1 mouse cellular context compared by ENCODE assay signal in genomic region chr10:82083622-82083971, GRCm38 (mm10).
TF ChIP-seq lines count a peak whose summit lies in the region.

No protein-coding gene starts in this region.

TF ChIP-seq in ES-E14, 5 proteins besides CTCF, POLR2A, EP300 and RAD21:
- 0 out of 2 replicates have a peak, but pooled peaks have one; percentile 6 for TF ChIP-seq MAFK (IDR thresholded peaks at IDR 0.05; ENCODE audit: insufficient read depth, low read depth, low read length)
